Mouse (Mus musculus) kidney, adult 2 months (tissue): ENCODE measurements around the gene Tas2r138.

ENCODE experiments used
- CTCF ChIP-seq: fragments of 200-500 bp; conservative IDR thresholded peaks from 2 replicates; pipeline ENCODE4 v1.5.1; 2011; ENCODE audit warnings: low read depth, mild to moderate bottlenecking, control low read depth, low read length, moderate library complexity, mixed read lengths; ENCODE audit not compliant: insufficient read depth, insufficient read length
- POLR2A ChIP-seq: fragments of 200-500 bp; IDR thresholded peaks from one replicate; pipeline ENCODE4 v1.6.1; 2011; ENCODE audit warnings: low read depth, low read length, control low read depth

GRCm38 (mm10) chr6:40637755-40638154, 24.6 kb upstream of the Tas2r138 start:
- TF ChIP-seq CTCF = no peak
- no peak for TF ChIP-seq POLR2A
